Mouse (Mus musculus): ENCODE results near the gene Vkorc1. TPM values are rescaled to one million over a fixed set of nuclear protein-coding genes. Genes with fewer than 3 reads are reported as not detected.

Gene Vkorc1
- polyA plus RNA-seq, 1 experiment from 2014 or later: 69.9 TPM

DNA sequence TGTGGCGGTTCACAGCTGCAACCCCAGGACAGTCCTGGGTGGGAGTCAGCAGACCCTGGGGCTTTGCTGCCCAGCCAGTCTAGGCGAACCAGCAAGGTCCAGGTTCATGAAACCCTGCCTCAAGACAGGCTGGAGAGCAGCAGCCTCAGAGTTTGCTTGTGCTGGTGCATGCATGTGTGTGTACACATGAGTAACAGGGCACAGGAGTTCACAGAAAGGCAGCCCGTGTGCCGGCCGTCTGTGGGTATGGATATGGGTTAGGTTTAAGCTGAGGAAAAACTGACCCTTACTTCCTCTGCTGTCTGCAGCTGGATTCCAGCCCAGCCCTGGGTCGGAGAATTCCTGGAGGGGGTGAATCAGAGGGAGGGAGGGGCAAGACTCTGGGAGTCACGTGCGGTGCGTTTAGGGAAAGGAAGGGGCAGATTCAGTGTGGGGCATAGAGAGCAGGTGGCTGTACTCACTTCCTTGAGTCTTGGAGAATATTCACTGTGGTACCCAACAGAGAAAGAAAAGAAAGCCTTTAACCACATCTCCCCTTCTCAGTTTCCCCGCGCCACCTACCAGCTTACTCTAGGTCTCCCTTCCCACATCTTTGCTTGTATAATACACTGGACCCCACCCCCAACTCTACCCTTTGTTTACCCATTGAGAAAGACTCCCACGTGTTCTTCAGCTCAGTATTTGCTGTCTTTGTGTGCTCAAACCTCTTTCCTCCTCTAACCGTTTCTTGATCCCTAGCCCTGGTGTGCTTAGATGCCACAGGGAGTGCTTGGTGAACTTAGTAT is 36.1 kb upstream of the Vkorc1 start:
- ATAC-seq (no peak), DNase-seq (ENCODE audit: low spot score) (no peak)
- no peak overlapping the region for H3K9ac ChIP-seq (ENCODE audit: low read length)
- no peak overlapping the region for H3K27ac ChIP-seq (ENCODE audit: low read depth, low read length)
- 32% methylated on average over 13 of the region's 13 CpGs for WGBS
- H3K9me3 ChIP-seq (replicated peaks; ENCODE audit: control insufficient read depth, low read length): no peaks in the 10 kb centered on the region
- no peak overlapping the region for H3K4me3 ChIP-seq (ENCODE audit: low read depth, low read length)
- H3K4me2 ChIP-seq (ENCODE audit: low read length): no peak overlapping the region
- H3K36me3 ChIP-seq (ENCODE audit: control insufficient read depth, insufficient read depth, low read length): peaks cover 3% of the 10 kb centered on the region; the same call in 1 of the 2 replicates
- no peaks in the 10 kb centered on the region; the same call in 1 of the 2 replicates for H3K27me3 ChIP-seq (replicated peaks; ENCODE audit: control insufficient read depth, insufficient read depth, low read length)
- H3K4me1 ChIP-seq (ENCODE audit: control insufficient read depth, insufficient read depth, low read length): peaks cover 8% of the 10 kb centered on the region

DNA sequence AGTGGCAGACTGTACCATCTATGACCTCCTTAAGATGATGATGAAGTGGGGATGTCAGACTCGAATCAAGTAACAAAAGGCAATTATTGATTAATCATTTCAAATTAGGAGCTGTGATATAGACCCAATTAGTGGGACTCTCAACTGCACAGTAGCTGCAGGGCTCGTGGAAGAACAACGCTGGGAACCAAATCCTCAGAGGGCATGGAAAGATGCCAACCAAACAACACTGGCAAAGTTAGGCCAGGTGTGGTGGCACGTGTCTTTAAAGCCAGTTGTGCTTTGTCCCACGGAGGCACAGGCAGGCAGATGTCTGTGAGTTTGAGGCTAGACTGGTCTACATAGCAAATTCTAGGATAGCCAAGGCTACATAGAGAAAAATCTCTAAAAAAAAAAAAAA is 35.2 kb upstream of the Vkorc1 start:
- no peak overlapping the region for H3K4me2 ChIP-seq (ENCODE audit: low read length)

DNA sequence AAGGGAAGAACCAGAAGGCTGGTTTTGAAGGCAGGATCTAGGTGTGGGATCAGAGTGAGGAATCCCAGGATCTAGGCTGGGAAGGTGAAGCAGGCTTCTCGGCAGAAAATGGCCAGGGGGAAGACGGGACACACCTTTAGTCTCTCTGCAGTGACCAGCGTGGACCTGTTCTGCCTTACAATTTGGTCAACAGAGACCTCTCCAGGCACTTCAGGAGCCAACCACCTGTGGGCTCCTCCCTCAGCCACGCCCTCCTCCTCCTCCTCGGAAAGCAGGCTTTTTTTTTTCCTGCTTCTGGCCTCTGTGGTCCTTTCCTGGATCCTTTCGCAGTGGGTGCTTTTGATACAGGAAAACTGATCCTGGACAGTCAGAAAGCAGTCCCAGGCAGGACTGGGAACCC is 34.5 kb upstream of the Vkorc1 start, which contains the start of gene Prss8:
TSS of gene Prss8 (minus strand) at position 182 of the 400 bp plus-strand sequence.
- ATAC-seq (no peak), DNase-seq (ENCODE audit: low spot score) (no peak)
- Histone ChIP-seq H3K9ac (ENCODE audit: low read length) (no peak within 1 kb of the TSS), H3K4me2 (ENCODE audit: low read length) (no peak within 1 kb of the TSS), H3K27ac (ENCODE audit: low read depth, low read length) (no peak within 1 kb of the TSS), H3K27me3 (replicated peaks; ENCODE audit: control insufficient read depth, insufficient read depth, low read length) (no peaks in the 10 kb centered on the region; the same call in 1 of the 2 replicates), H3K36me3 (ENCODE audit: control insufficient read depth, insufficient read depth, low read length) (peaks cover 17% of the 10 kb centered on the region), H3K9me3 (replicated peaks; ENCODE audit: control insufficient read depth, low read length) (no peaks in the 10 kb centered on the region), H3K4me3 (ENCODE audit: low read depth, low read length) (no peak within 1 kb of the TSS), H3K4me1 (ENCODE audit: control insufficient read depth, insufficient read depth, low read length) (0 out of 2 replicates have a peak, but pooled peaks cover 3% of the 10 kb centered on the region)
- WGBS: 15% methylated on average over 6 of the region's 6 CpGs

More for the DNA sequence above, 35.2 kb upstream of the Vkorc1 start:
- Histone ChIP-seq H3K27me3 (replicated peaks; ENCODE audit: control insufficient read depth, insufficient read depth, low read length) (no peaks in the 10 kb centered on the region; the same call in 1 of the 2 replicates), H3K36me3 (ENCODE audit: control insufficient read depth, insufficient read depth, low read length) (peaks cover 10% of the 10 kb centered on the region), H3K27ac (ENCODE audit: low read depth, low read length) (no peak overlapping the region), H3K9ac (ENCODE audit: low read length) (no peak overlapping the region), H3K4me3 (ENCODE audit: low read depth, low read length) (no peak overlapping the region), H3K4me1 (ENCODE audit: control insufficient read depth, insufficient read depth, low read length) (0 out of 2 replicates have a peak, but pooled peaks cover 4% of the 10 kb centered on the region), H3K9me3 (replicated peaks; ENCODE audit: control insufficient read depth, low read length) (no peaks in the 10 kb centered on the region)
- DNase-seq (ENCODE audit: low spot score) (no peak), ATAC-seq (no peak)
- 64% methylated on average over 5 of the region's 5 CpGs for WGBS

DNA sequence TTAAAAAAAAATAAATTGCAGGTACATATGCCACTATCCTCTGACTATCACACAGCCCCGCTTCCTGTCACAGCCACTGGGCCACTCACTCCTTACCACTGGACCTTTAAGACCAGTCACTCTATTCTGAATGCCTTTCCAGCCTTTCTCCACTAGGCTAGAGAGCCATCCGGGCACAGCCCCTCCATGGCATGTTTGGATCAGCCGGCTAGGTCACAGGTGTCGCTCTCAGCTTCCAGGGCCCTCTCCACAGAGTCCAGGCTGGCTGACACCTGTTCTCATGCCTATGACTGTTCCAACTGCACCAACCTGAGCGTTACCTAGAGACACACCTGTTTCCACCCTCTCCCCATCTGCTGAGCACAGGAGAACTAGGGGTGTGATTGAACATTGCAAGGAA is 33.2 kb upstream of the Vkorc1 start:
- no peaks in the 10 kb centered on the region; the same call in 1 of the 2 replicates for H3K27me3 ChIP-seq (replicated peaks; ENCODE audit: control insufficient read depth, insufficient read depth, low read length)
- no peak for ATAC-seq
- no peak overlapping the region for H3K4me2 ChIP-seq (ENCODE audit: low read length)
- H3K27ac ChIP-seq (ENCODE audit: low read depth, low read length): no peak overlapping the region
- peaks cover 30% of the 10 kb centered on the region for H3K36me3 ChIP-seq (ENCODE audit: control insufficient read depth, insufficient read depth, low read length)
- WGBS: 47% methylated on average over 5 of the region's 5 CpGs
- no peak overlapping the region for H3K4me3 ChIP-seq (ENCODE audit: low read depth, low read length)
- H3K9me3 ChIP-seq (replicated peaks; ENCODE audit: control insufficient read depth, low read length): no peaks in the 10 kb centered on the region
- no peaks in the 10 kb centered on the region for H3K4me1 ChIP-seq (ENCODE audit: control insufficient read depth, insufficient read depth, low read length)
- no peak for DNase-seq (ENCODE audit: low spot score)
- no peak overlapping the region for H3K9ac ChIP-seq (ENCODE audit: low read length)

DNA sequence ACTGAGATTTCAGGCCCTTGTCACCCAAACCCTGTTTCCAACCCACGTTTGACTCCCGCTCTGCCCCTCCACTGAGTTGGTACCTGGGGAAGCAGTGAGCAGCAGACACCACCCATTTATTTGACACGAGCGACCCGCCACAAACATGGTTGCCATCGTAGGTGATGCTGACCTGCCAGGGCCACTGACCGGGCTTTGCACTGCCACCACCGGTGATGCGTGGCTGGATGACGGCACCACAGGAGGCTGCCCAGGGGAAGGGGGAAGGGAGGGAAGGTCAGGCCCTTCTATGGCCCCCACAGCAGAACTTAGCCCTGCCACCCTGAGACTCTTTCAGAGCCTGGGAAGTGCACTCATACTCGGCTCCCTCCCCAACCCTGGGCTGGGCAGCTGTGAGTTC is 32.3 kb upstream of the Vkorc1 start:
- no peaks in the 10 kb centered on the region for H3K4me1 ChIP-seq (ENCODE audit: control insufficient read depth, insufficient read depth, low read length)
- no peak for DNase-seq (ENCODE audit: low spot score)
- no peak overlapping the region for H3K27ac ChIP-seq (ENCODE audit: low read depth, low read length)
- H3K27me3 ChIP-seq (replicated peaks; ENCODE audit: control insufficient read depth, insufficient read depth, low read length): no peaks in the 10 kb centered on the region; the same call in 1 of the 2 replicates
- no peak for ATAC-seq
- H3K4me2 ChIP-seq (ENCODE audit: low read length): no peak overlapping the region
- peaks cover 38% of the 10 kb centered on the region for H3K36me3 ChIP-seq (ENCODE audit: control insufficient read depth, insufficient read depth, low read length)
- no peak overlapping the region for H3K9ac ChIP-seq (ENCODE audit: low read length)
- H3K9me3 ChIP-seq (replicated peaks; ENCODE audit: control insufficient read depth, low read length): no peaks in the 10 kb centered on the region
- 84% methylated on average over 11 of the region's 11 CpGs for WGBS
- H3K4me3 ChIP-seq (ENCODE audit: low read depth, low read length): no peak overlapping the region

DNA sequence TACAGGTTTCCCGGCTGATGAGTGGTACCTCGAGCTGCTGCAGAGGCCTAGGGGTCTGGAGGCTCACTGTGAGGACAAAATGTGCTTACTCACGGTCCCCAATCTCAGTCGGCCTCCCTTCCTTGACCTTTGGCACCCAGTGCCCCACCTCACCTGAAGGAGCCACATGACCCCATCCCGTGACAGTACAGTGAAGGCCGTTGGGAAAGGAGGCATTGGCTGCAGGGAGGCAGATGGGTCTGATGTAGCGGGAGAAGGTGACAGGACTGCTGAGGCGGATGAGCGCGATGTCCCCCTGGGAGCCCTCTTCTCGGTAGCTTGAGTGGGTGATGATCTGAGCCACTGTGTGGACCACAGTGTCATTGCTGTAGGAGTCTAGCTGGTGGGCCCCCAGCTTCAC is 31.4 kb upstream of the Vkorc1 start:
- Histone ChIP-seq H3K4me3 (ENCODE audit: low read depth, low read length) (no peak overlapping the region), H3K27ac (ENCODE audit: low read depth, low read length) (no peak overlapping the region), H3K27me3 (replicated peaks; ENCODE audit: control insufficient read depth, insufficient read depth, low read length) (no peaks in the 10 kb centered on the region; the same call in 1 of the 2 replicates), H3K36me3 (ENCODE audit: control insufficient read depth, insufficient read depth, low read length) (peaks cover 45% of the 10 kb centered on the region), H3K4me1 (ENCODE audit: control insufficient read depth, insufficient read depth, low read length) (no peaks in the 10 kb centered on the region), H3K4me2 (ENCODE audit: low read length) (no peak overlapping the region), H3K9ac (ENCODE audit: low read length) (no peak overlapping the region), H3K9me3 (replicated peaks; ENCODE audit: control insufficient read depth, low read length) (no peaks in the 10 kb centered on the region)
- no peak for DNase-seq (ENCODE audit: low spot score)
- whole genome bisulfite sequencing: 89% methylated on average over 11 of the region's 11 CpGs
- no peak for ATAC-seq

DNA sequence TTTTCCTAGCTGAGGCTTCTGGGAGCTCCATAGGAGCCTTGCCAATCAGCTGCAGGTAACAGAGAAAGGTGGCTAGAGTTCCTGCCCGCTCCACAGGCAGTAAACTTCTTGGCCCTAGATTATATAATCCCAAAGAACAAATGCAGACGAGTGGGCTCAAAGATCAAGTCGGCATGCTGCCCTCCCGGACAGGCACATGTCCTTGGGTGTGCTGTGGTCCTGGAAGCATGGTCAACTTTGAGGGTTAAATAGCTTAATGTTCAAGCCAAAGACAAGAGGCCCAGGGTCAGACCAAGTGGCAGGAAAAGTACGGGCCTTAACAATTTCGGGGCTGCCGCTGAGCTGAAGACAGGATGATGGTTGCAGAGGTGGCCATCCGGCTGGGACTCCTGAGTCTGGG is 30.6 kb upstream of the Vkorc1 start:
- H3K4me2 ChIP-seq (ENCODE audit: low read length): no peak overlapping the region
- H3K9ac ChIP-seq (ENCODE audit: low read length): no peak overlapping the region
- no peak overlapping the region for H3K27ac ChIP-seq (ENCODE audit: low read depth, low read length)
- no peak for ATAC-seq
- H3K4me1 ChIP-seq (ENCODE audit: control insufficient read depth, insufficient read depth, low read length): no peaks in the 10 kb centered on the region
- no peak overlapping the region for H3K4me3 ChIP-seq (ENCODE audit: low read depth, low read length)
- no peaks in the 10 kb centered on the region for H3K9me3 ChIP-seq (replicated peaks; ENCODE audit: control insufficient read depth, low read length)
- DNase-seq (ENCODE audit: low spot score): no peak
- no peaks in the 10 kb centered on the region; the same call in 1 of the 2 replicates for H3K27me3 ChIP-seq (replicated peaks; ENCODE audit: control insufficient read depth, insufficient read depth, low read length)
- 89% methylated on average over 8 of the region's 8 CpGs for WGBS
- H3K36me3 ChIP-seq (ENCODE audit: control insufficient read depth, insufficient read depth, low read length): peaks cover 46% of the 10 kb centered on the region

DNA sequence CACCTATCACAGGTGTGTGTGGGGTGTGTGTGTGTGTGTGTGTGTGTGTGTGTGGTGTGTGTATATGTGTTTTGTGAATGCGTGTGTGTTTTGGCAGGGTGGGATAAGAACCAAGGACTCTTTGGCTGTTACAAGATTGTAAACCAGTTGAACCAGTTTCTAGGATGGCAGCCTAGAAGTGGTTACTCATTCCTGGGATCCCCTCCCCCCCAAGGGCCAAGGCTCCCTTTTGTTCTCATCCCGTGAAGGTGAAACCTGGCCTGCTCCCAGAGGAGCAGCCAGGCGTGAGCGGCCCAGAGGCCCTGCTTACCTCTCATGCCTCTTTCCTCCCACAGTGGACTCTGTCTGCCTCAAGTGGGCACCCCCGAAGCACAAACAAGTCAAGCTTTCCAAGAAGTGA is 29.8 kb upstream of the Vkorc1 start:
- ATAC-seq: no peak
- no peaks in the 10 kb centered on the region for H3K9me3 ChIP-seq (replicated peaks; ENCODE audit: control insufficient read depth, low read length)

DNA sequence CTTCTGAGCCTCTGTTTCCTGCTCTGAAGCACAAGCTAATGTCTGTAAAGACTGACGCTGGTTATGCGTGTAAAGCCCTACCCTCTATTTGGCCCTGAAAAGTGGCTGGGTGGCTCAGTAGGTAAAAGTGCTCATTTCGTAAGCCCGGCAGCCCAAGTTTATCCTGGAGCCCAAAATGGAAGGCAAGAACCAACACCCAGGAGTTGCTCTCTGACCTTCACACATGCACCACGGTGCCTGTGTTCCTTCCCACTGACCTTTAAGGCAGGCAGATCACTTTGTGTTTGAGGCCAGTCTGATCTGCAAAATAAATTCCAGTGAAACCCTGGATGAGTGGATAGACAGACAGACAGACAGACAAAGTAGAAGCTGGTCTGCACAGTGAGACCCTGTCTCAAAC is 28.3 kb upstream of the Vkorc1 start:
- Histone ChIP-seq H3K4me3 (ENCODE audit: low read depth, low read length) (no peak overlapping the region), H3K4me1 (ENCODE audit: control insufficient read depth, insufficient read depth, low read length) (no peaks in the 10 kb centered on the region), H3K4me2 (ENCODE audit: low read length) (no peak overlapping the region), H3K27me3 (replicated peaks; ENCODE audit: control insufficient read depth, insufficient read depth, low read length) (no peaks in the 10 kb centered on the region), H3K9ac (ENCODE audit: low read length) (no peak overlapping the region), H3K36me3 (ENCODE audit: control insufficient read depth, insufficient read depth, low read length) (peaks cover 58% of the 10 kb centered on the region), H3K9me3 (replicated peaks; ENCODE audit: control insufficient read depth, low read length) (no peaks in the 10 kb centered on the region), H3K27ac (ENCODE audit: low read depth, low read length) (no peak overlapping the region)
- no peak for DNase-seq (ENCODE audit: low spot score)
- WGBS: 91% methylated on average over 5 of the region's 5 CpGs
- ATAC-seq: no peak

More for the DNA sequence above, 29.8 kb upstream of the Vkorc1 start:
- H3K4me1 ChIP-seq (ENCODE audit: control insufficient read depth, insufficient read depth, low read length): no peaks in the 10 kb centered on the region
- H3K9ac ChIP-seq (ENCODE audit: low read length): no peak overlapping the region
- no peak for DNase-seq (ENCODE audit: low spot score)
- no peak overlapping the region for H3K27ac ChIP-seq (ENCODE audit: low read depth, low read length)
- H3K4me3 ChIP-seq (ENCODE audit: low read depth, low read length): no peak overlapping the region
- peaks cover 54% of the 10 kb centered on the region for H3K36me3 ChIP-seq (ENCODE audit: control insufficient read depth, insufficient read depth, low read length)
- H3K4me2 ChIP-seq (ENCODE audit: low read length): no peak overlapping the region
- WGBS: 51% methylated on average over 5 of the region's 5 CpGs
- no peaks in the 10 kb centered on the region; the same call in 1 of the 2 replicates for H3K27me3 ChIP-seq (replicated peaks; ENCODE audit: control insufficient read depth, insufficient read depth, low read length)

All from forebrain, embryonic 14.5 days (tissue).